Mouse (Mus musculus) CD4-positive, CD25-positive, alpha-beta regulatory T cell, adult 4 months (primary cell): ENCODE measurements around the gene Onecut1. TPM values are rescaled to one million over a fixed set of nuclear protein-coding genes. Genes with fewer than 3 reads are reported as not detected.

Source experiments
- ATAC-seq: one replicate; pipeline ENCODE4 v1.8.0; 2017
- polyA plus RNA-seq, 2 experiments: library from polyadenylated mRNA; unstranded; fragments of 100-300 nt; shearing (Covaris generic); gene quantifications; one replicate each; pipeline ENCODE4 v1.2.1; 2017

Gene Onecut1
- polyA plus RNA-seq, 2 experiments from 2014 or later = not detected

- ATAC-seq = no peak
Measured at GRCm38 (mm10) chr9:74862096-74862780, 517 bp downstream of the Onecut1 start.

GRCm38 (mm10) chr9:74862783-74863654 lies 1.3 kb downstream of the Onecut1 start:
- ATAC-seq = no peak

GRCm38 (mm10) chr9:74863655-74864443 lies 2.1 kb downstream of the Onecut1 start:
- no peak for ATAC-seq

- no peak for ATAC-seq
Measured at GRCm38 (mm10) chr9:74864471-74864870, 2.8 kb downstream of the Onecut1 start.

GRCm38 (mm10) chr9:74866596-74867313 lies 5.0 kb downstream of the Onecut1 start:
- no peak for ATAC-seq

GRCm38 (mm10) chr9:74867641-74868205 lies 6.0 kb downstream of the Onecut1 start:
- ATAC-seq = no peak

- ATAC-seq = no peak
Measured at GRCm38 (mm10) chr9:74868336-74868950, 6.7 kb downstream of the Onecut1 start.

GRCm38 (mm10) chr9:74870960-74871688 lies 9.4 kb downstream of the Onecut1 start:
- no peak for ATAC-seq

- no peak for ATAC-seq
Measured at GRCm38 (mm10) chr9:74876328-74876727, 14.6 kb downstream of the Onecut1 start.

GRCm38 (mm10) chr9:74877709-74878108 lies 16.0 kb downstream of the Onecut1 start:
- no peak for ATAC-seq

GRCm38 (mm10) chr9:74887866-74888265 lies 26.1 kb downstream of the Onecut1 start:
- no peak for ATAC-seq

GRCm38 (mm10) chr9:74896742-74897141 lies 35.0 kb downstream of the Onecut1 start:
- ATAC-seq = no peak

- ATAC-seq = no peak
Measured at GRCm38 (mm10) chr9:74897375-74897982, 35.8 kb downstream of the Onecut1 start.

- no peak for ATAC-seq
Measured at GRCm38 (mm10) chr9:74900141-74900540, 38.4 kb downstream of the Onecut1 start.

GRCm38 (mm10) chr9:74904866-74905508 lies 43.3 kb downstream of the Onecut1 start:
- peak; percentile 82 for ATAC-seq

GRCm38 (mm10) chr9:74906951-74907350 lies 45.2 kb downstream of the Onecut1 start:
- no peak for ATAC-seq

- ATAC-seq = no peak
Measured at GRCm38 (mm10) chr9:74909245-74909644, 47.5 kb downstream of the Onecut1 start.

- no peak for ATAC-seq
Measured at GRCm38 (mm10) chr9:74910226-74910759, 48.6 kb downstream of the Onecut1 start.

GRCm38 (mm10) chr9:74911430-74911829 lies 49.7 kb downstream of the Onecut1 start:
- no peak for ATAC-seq

- ATAC-seq = no peak
Measured at GRCm38 (mm10) chr9:74911919-74912318, 50.2 kb downstream of the Onecut1 start.
